Mouse (Mus musculus): ENCODE measurements around the gene Tex2. TPM values are rescaled to one million over a fixed set of nuclear protein-coding genes. Genes with fewer than 3 reads are reported as not detected.

The Tex2 gene
- polyA plus RNA-seq, 2 experiments = 8.7 to 10.8 TPM

GRCm38 (mm10) chr11:106522538-106522937 lies 90.7 kb downstream of the Tex2 start:
- no peak for TF ChIP-seq POLR2A (IDR thresholded peaks at IDR 0.05; ENCODE audit: borderline replicate concordance, extremely low read depth, insufficient read depth, insufficient read length)
- no peak overlapping the region for H3K4me2 ChIP-seq (replicated peaks; ENCODE audit: low read depth, low read length, severe bottlenecking)
- WGBS = 52% methylated on average over 3 of the region's 3 CpGs
- peaks cover 9% of the 10 kb centered on the region for H3K4me1 ChIP-seq (ENCODE audit: control insufficient read depth, insufficient read depth, low read length)
- H3K27me3 ChIP-seq (ENCODE audit: control insufficient read depth, insufficient read depth, low read length) = no peaks in the 10 kb centered on the region
- H3K27ac ChIP-seq (replicated peaks; ENCODE audit: low read depth, low read length) = no peak overlapping the region
- ATAC-seq (ENCODE audit: low FRiP score, low read depth) = no peak
- H3K9me3 ChIP-seq (ENCODE audit: control insufficient read depth, low read length) = no peaks in the 10 kb centered on the region
- peaks cover 8% of the 10 kb centered on the region; the same call in 1 of the 2 replicates for H3K36me3 ChIP-seq (ENCODE audit: control insufficient read depth, insufficient read depth, low read length)
- DNase-seq (ENCODE audit: low spot score) = no peak
- no peak overlapping the region for H3K9ac ChIP-seq (ENCODE audit: low read depth, low read length, severe bottlenecking)
- no peak overlapping the region for H3K4me3 ChIP-seq (replicated peaks; ENCODE audit: low read length)

GRCm38 (mm10) chr11:106521612-106522011 lies 91.6 kb downstream of the Tex2 start:
- peaks cover 9% of the 10 kb centered on the region for H3K4me1 ChIP-seq (ENCODE audit: control insufficient read depth, insufficient read depth, low read length)

GRCm38 (mm10) chr11:106520404-106520803 lies 92.8 kb downstream of the Tex2 start:
- DNase-seq (ENCODE audit: low spot score) (no peak), ATAC-seq (ENCODE audit: low FRiP score, low read depth) (no peak)
- Histone ChIP-seq H3K4me1 (ENCODE audit: control insufficient read depth, insufficient read depth, low read length) (peaks cover 9% of the 10 kb centered on the region), H3K4me2 (replicated peaks; ENCODE audit: low read depth, low read length, severe bottlenecking) (no peak overlapping the region), H3K27me3 (ENCODE audit: control insufficient read depth, insufficient read depth, low read length) (no peaks in the 10 kb centered on the region), H3K36me3 (ENCODE audit: control insufficient read depth, insufficient read depth, low read length) (peaks cover 6% of the 10 kb centered on the region; the same call in 1 of the 2 replicates), H3K9me3 (ENCODE audit: control insufficient read depth, low read length) (no peaks in the 10 kb centered on the region), H3K27ac (replicated peaks; ENCODE audit: low read depth, low read length) (no peak overlapping the region), H3K4me3 (replicated peaks; ENCODE audit: low read length) (no peak overlapping the region), H3K9ac (ENCODE audit: low read depth, low read length, severe bottlenecking) (no peak overlapping the region)
- no peak for TF ChIP-seq POLR2A (IDR thresholded peaks at IDR 0.05; ENCODE audit: borderline replicate concordance, extremely low read depth, insufficient read depth, insufficient read length)
- 42% methylated on average over 3 of the region's 3 CpGs for WGBS

More at GRCm38 (mm10) chr11:106521612-106522011, 91.6 kb downstream of the Tex2 start:
- Histone ChIP-seq H3K4me2 (replicated peaks; ENCODE audit: low read depth, low read length, severe bottlenecking) (no peak overlapping the region), H3K27ac (replicated peaks; ENCODE audit: low read depth, low read length) (no peak overlapping the region), H3K9ac (ENCODE audit: low read depth, low read length, severe bottlenecking) (no peak overlapping the region), H3K27me3 (ENCODE audit: control insufficient read depth, insufficient read depth, low read length) (no peaks in the 10 kb centered on the region), H3K4me3 (replicated peaks; ENCODE audit: low read length) (no peak overlapping the region), H3K36me3 (ENCODE audit: control insufficient read depth, insufficient read depth, low read length) (peaks cover 5% of the 10 kb centered on the region; the same call in 1 of the 2 replicates), H3K9me3 (ENCODE audit: control insufficient read depth, low read length) (no peaks in the 10 kb centered on the region)
- WGBS = 40% methylated on average over 4 of the region's 4 CpGs
- ATAC-seq (ENCODE audit: low FRiP score, low read depth) (no peak), DNase-seq (ENCODE audit: low spot score) (no peak)
- TF ChIP-seq POLR2A (IDR thresholded peaks at IDR 0.05; ENCODE audit: borderline replicate concordance, extremely low read depth, insufficient read depth, insufficient read length) = no peak

- no peak overlapping the region for H3K9ac ChIP-seq (ENCODE audit: low read depth, low read length, severe bottlenecking)
- ATAC-seq (ENCODE audit: low FRiP score, low read depth) = no peak
- no peak overlapping the region for H3K27ac ChIP-seq (replicated peaks; ENCODE audit: low read depth, low read length)
- DNase-seq (ENCODE audit: low spot score) = no peak
- no peak for TF ChIP-seq POLR2A (IDR thresholded peaks at IDR 0.05; ENCODE audit: borderline replicate concordance, extremely low read depth, insufficient read depth, insufficient read length)
- H3K9me3 ChIP-seq (ENCODE audit: control insufficient read depth, low read length) = no peaks in the 10 kb centered on the region
- 52% methylated on average over 4 of the region's 4 CpGs for WGBS
- no peak overlapping the region for H3K4me3 ChIP-seq (replicated peaks; ENCODE audit: low read length)
- H3K36me3 ChIP-seq (ENCODE audit: control insufficient read depth, insufficient read depth, low read length) = peaks cover 3% of the 10 kb centered on the region; the same call in 1 of the 2 replicates
- no peak overlapping the region for H3K4me2 ChIP-seq (replicated peaks; ENCODE audit: low read depth, low read length, severe bottlenecking)
- H3K27me3 ChIP-seq (ENCODE audit: control insufficient read depth, insufficient read depth, low read length) = no peaks in the 10 kb centered on the region
- H3K4me1 ChIP-seq (ENCODE audit: control insufficient read depth, insufficient read depth, low read length) = peaks cover 9% of the 10 kb centered on the region
These were observed 93.7 kb downstream of the Tex2 start for GRCm38 (mm10) chr11:106519519-106519918.

GRCm38 (mm10) chr11:106518391-106518790 lies 94.8 kb downstream of the Tex2 start:
- no peak overlapping the region for H3K4me2 ChIP-seq (replicated peaks; ENCODE audit: low read depth, low read length, severe bottlenecking)
- ATAC-seq (ENCODE audit: low FRiP score, low read depth) = no peak
- 14% methylated on average over 4 of the region's 4 CpGs for WGBS
- H3K4me1 ChIP-seq (ENCODE audit: control insufficient read depth, insufficient read depth, low read length) = peaks cover 9% of the 10 kb centered on the region
- H3K27me3 ChIP-seq (ENCODE audit: control insufficient read depth, insufficient read depth, low read length) = no peaks in the 10 kb centered on the region
- H3K9me3 ChIP-seq (ENCODE audit: control insufficient read depth, low read length) = no peaks in the 10 kb centered on the region
- H3K36me3 ChIP-seq (ENCODE audit: control insufficient read depth, insufficient read depth, low read length) = 0 out of 2 replicates have a peak, but pooled peaks cover 3% of the 10 kb centered on the region
- DNase-seq (ENCODE audit: low spot score) = peak; percentile 15
- H3K4me3 ChIP-seq (replicated peaks; ENCODE audit: low read length) = no peak overlapping the region
- no peak for TF ChIP-seq POLR2A (IDR thresholded peaks at IDR 0.05; ENCODE audit: borderline replicate concordance, extremely low read depth, insufficient read depth, insufficient read length)
- peak overlapping the region; percentile 3 for H3K27ac ChIP-seq (replicated peaks; ENCODE audit: low read depth, low read length)
- H3K9ac ChIP-seq (ENCODE audit: low read depth, low read length, severe bottlenecking) = no peak overlapping the region
